Mouse (Mus musculus) CD4-positive, CD25-positive, alpha-beta regulatory T cell, adult 2 months (primary cell): ENCODE results near the gene Tbc1d9.
A peak's percentile ranks its signal among the peaks of the same experiment; 100 is the strongest.

ENCODE experiments used
- DNase-seq: peaks from one replicate; pipeline ENCODE4 v3.0.0-alpha.2; 2012; ENCODE audit warnings: low read depth, low spot score

Gene Tbc1d9

GRCm38 (mm10) chr8:83165235-83165930 lies at the start of gene Tbc1d9:
Tbc1d9 (plus strand) TSS chr8:83165352.
- peak; percentile 5 for DNase-seq

- DNase-seq = no peak
These were observed 30.1 kb upstream of the Tbc1d9 start for GRCm38 (mm10) chr8:83135086-83135485.

GRCm38 (mm10) chr8:83140068-83140467 lies 25.1 kb upstream of the Tbc1d9 start:
- no peak for DNase-seq

GRCm38 (mm10) chr8:83140701-83141111 lies 24.4 kb upstream of the Tbc1d9 start:
- no peak for DNase-seq

GRCm38 (mm10) chr8:83141358-83141757 lies 23.8 kb upstream of the Tbc1d9 start:
- no peak for DNase-seq

GRCm38 (mm10) chr8:83144601-83145000 lies 20.6 kb upstream of the Tbc1d9 start:
- no peak for DNase-seq

- no peak for DNase-seq
These were observed 19.7 kb upstream of the Tbc1d9 start for GRCm38 (mm10) chr8:83145421-83145820.

- no peak for DNase-seq
These were observed 16.0 kb upstream of the Tbc1d9 start for GRCm38 (mm10) chr8:83149124-83149523.

GRCm38 (mm10) chr8:83152055-83152454 lies 13.1 kb upstream of the Tbc1d9 start:
- no peak for DNase-seq

GRCm38 (mm10) chr8:83152470-83152869 lies 12.7 kb upstream of the Tbc1d9 start:
- DNase-seq = no peak

- no peak for DNase-seq
These were observed 10.0 kb upstream of the Tbc1d9 start for GRCm38 (mm10) chr8:83155110-83155509.

GRCm38 (mm10) chr8:83158971-83159370 lies 6.2 kb upstream of the Tbc1d9 start:
- no peak for DNase-seq

- no peak for DNase-seq
These were observed 5.5 kb upstream of the Tbc1d9 start for GRCm38 (mm10) chr8:83159615-83160014.

- DNase-seq = no peak
These were observed 4.5 kb upstream of the Tbc1d9 start for GRCm38 (mm10) chr8:83160613-83161012.

- DNase-seq = no peak
These were observed 1.0 kb downstream of the Tbc1d9 start, which contains the start of gene Gm10645 for GRCm38 (mm10) chr8:83165931-83166867. Gm10645 (minus strand) TSS chr8:83166170.

GRCm38 (mm10) chr8:83167932-83168331 lies 2.8 kb downstream of the Tbc1d9 start:
- no peak for DNase-seq

GRCm38 (mm10) chr8:83169127-83169526 lies 4.0 kb downstream of the Tbc1d9 start:
- DNase-seq = no peak

- DNase-seq = peak; percentile 8
These were observed 4.6 kb downstream of the Tbc1d9 start for GRCm38 (mm10) chr8:83169709-83170108.

- DNase-seq = no peak
These were observed 5.7 kb downstream of the Tbc1d9 start for GRCm38 (mm10) chr8:83170894-83171293.

GRCm38 (mm10) chr8:83175680-83176079 lies 10.5 kb downstream of the Tbc1d9 start:
- DNase-seq = no peak

- DNase-seq = no peak
These were observed 11.6 kb downstream of the Tbc1d9 start for GRCm38 (mm10) chr8:83176785-83177184.

GRCm38 (mm10) chr8:83177317-83178195 lies 12.4 kb downstream of the Tbc1d9 start:
- no peak for DNase-seq
